In the genomic region with DNA sequence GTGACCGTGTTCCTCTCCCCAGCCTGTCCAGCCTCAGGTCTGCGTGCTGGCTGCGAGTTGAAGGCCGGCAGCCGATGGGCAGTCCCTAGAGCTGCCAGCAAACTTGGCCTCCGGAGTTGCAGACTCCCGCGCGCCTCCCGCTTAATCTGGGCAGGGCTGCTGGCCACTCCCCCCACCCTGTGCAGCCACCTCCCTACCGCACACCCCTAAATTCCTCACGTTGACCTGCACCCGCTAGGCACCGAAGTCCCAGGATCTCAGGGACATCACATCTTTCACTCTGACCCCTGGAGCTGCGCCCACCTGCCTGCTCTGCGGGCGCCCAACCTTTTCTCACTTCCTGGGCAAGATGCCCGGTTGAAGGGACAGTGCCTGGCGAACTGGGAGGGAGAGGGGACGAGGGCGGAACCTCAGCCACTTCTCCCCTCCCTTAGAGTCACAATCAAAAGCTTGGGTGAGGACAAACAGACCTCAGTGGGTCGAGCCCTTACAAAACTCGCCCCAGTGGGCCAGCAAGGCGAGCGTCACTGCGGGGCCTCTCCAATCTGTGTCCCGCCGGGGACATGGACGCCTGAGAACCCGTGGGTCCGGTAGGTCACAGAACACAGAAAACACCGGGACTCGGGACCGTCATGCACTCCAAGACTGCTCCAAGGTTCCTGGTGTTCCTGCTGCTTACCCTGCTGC, we compare ENCODE assay signal across 8 mouse cellular contexts. TPM values are rescaled to one million over a fixed set of nuclear protein-coding genes. Genes with fewer than 3 reads are reported as not detected.
A peak's percentile ranks its signal among the peaks of the same experiment; 100 is the strongest.
DNase-seq lines count a peak whose midpoint lies in the region; ATAC-seq lines count a peak whose summit lies in the region.

A gene (minus strand): TSS at position 137 of the 687 bp plus-strand sequence.
A gene (plus strand): TSS at position 209 of the 687 bp plus-strand sequence.

- H3K9me3 ChIP-seq in lung, embryonic 15.5 days, result no peaks in the 10 kb centered on the region

- peak; percentile 75 for ATAC-seq in lung, embryonic 15.5 days (ENCODE audit: borderline replicate concordance, extremely low read depth, low FRiP score, low TSS enrichment)

- peaks cover 11% of the 10 kb centered on the region; the same call in 1 of the 2 replicates for H3K4me1 ChIP-seq in lung, embryonic 15.5 days

- H3K27ac ChIP-seq in lung, embryonic 15.5 days, result peak within 1 kb of the TSS; percentile 37; the same call in 1 of the 2 replicates

- peak; percentile 11 to 23 for DNase-seq in layer of hippocampus, postnatal 10 days (ENCODE audit: low spot score in 2 of 2)
- no peak for DNase-seq in layer of hippocampus, adult 9-11 months
- DNase-seq in embryo, embryonic 10.5 days (ENCODE audit: low spot score), result peak; percentile 34
- DNase-seq in heart, adult 8-10 months (ENCODE audit: low spot score), result peak; percentile 40
- peak; percentile 88 for DNase-seq in kidney, adult 11 months
- peak; percentile 34 for DNase-seq in ovary, postnatal 14 days (ENCODE audit: low spot score)
- no peak for DNase-seq in frontal cortex, postnatal 14 days (ENCODE audit: low spot score in 2 of 2)

- 2% methylated on average over 34 of the region's 34 CpGs for WGBS in lung, embryonic 15.5 days

- H3K9ac ChIP-seq in lung, embryonic 15.5 days, result peak within 1 kb of the TSS; percentile 39

- H3K27me3 ChIP-seq in lung, embryonic 15.5 days, result no peaks in the 10 kb centered on the region

- peak within 1 kb of the TSS; percentile 48 for H3K4me3 ChIP-seq in lung, embryonic 15.5 days

- no peaks in the 10 kb centered on the region for H3K36me3 ChIP-seq in lung, embryonic 15.5 days

- peak within 1 kb of the TSS; percentile 81 for H3K4me2 ChIP-seq in lung, embryonic 15.5 days

RNA-seq across cellular contexts. Expression of the first gene that starts in this region (rescaled TPM):
- total RNA-seq in layer of hippocampus, postnatal 10 days (2021), result under 1 TPM; 0.65 to 0.89 TPM
- total RNA-seq in heart, adult 8-10 months (2022), result 1 to 10 TPM; 2.5 to 4.7 (median 4.3) TPM
- 11.3 and 12.7 TPM in 2 replicates for polyA plus RNA-seq in lung, embryonic 15.5 days (2015; fragmentation: Nextera tagmentation; extraction: Ambion mirVana)

RNA-seq across cellular contexts. Expression of the second gene that starts in this region (rescaled TPM):
- under 1 TPM; 0.18 to 0.69 TPM for total RNA-seq in layer of hippocampus, postnatal 10 days (2021)
- total RNA-seq in heart, adult 8-10 months (2022), result 1 to 10 TPM in 2 of 4 experiments, under 1 TPM in 2; 0.73 to 1.5 (median 1.00) TPM
- polyA plus RNA-seq in lung, embryonic 15.5 days (2015; fragmentation: Nextera tagmentation; extraction: Ambion mirVana), result 4.3 and 5.4 TPM in 2 replicates

Comparison
In these comparisons a context has a peak if more than half of its experiments do, and no peak if none do; other contexts are left out.
1. Peak in DNase-seq in layer of hippocampus, postnatal 10 days; RNA of the genes that start here not detected or under 1 TPM.
2. DNase-seq: peak in embryo, embryonic 10.5 days (single experiment), heart, adult 8-10 months (single experiment), kidney, adult 11 months (single experiment) and ovary, postnatal 14 days (single experiment); none in layer of hippocampus, adult 9-11 months (single experiment) and frontal cortex, postnatal 14 days (0 of 2).